Mouse (Mus musculus) heart, embryonic 16.5 days (tissue): Measurements from ENCODE around the gene Saysd1. TPM values are rescaled to one million over a fixed set of nuclear protein-coding genes. Genes with fewer than 3 reads are reported as not detected.
A peak's percentile ranks its signal among the peaks of the same experiment; 100 is the strongest.

Experiments used
- ATAC-seq: fragments of 200-750 bp; cut with Nextera tagmentation; replicated peaks from 2 replicates; pipeline ENCODE4 v1.8.0; 2017; ENCODE audit warnings: moderate number of reproducible peaks; ENCODE audit not compliant: insufficient read depth, low FRiP score; ENCODE audit errors: extremely low read depth
- H3K27ac ChIP-seq: fragments of 300-500 bp; sonication (generic); 2 replicates; pipeline ENCODE4 v1.5.1; 2014; ENCODE audit warnings: mild to moderate bottlenecking, low read length, control low read depth, moderate library complexity
- H3K27me3 ChIP-seq: fragments of 300-500 bp; sonication (generic); 2 replicates; pipeline ENCODE4 v1.6.1; 2014; ENCODE audit warnings: low read length, mixed read lengths; ENCODE audit not compliant: control insufficient read depth, insufficient read depth
- H3K36me3 ChIP-seq: fragments of 300-500 bp; sonication (generic); 2 replicates; pipeline ENCODE4 v1.6.1; 2014; ENCODE audit not compliant: control insufficient read depth, insufficient read depth
- H3K4me1 ChIP-seq: fragments of 300-500 bp; sonication (generic); 2 replicates; pipeline ENCODE4 v1.6.1; 2014; ENCODE audit warnings: low read length, mixed read lengths; ENCODE audit not compliant: control insufficient read depth, insufficient read depth
- H3K4me2 ChIP-seq: fragments of 300-500 bp; sonication (generic); 2 replicates; pipeline ENCODE4 v1.6.1; 2014; ENCODE audit warnings: low read depth, mild to moderate bottlenecking, control low read depth, low read length
- H3K4me3 ChIP-seq: fragments of 300-500 bp; sonication (generic); 2 replicates; pipeline ENCODE4 v1.5.1; 2014; ENCODE audit warnings: mild to moderate bottlenecking, control low read depth, low read length
- H3K9ac ChIP-seq: fragments of 300-500 bp; sonication (generic); 2 replicates; pipeline ENCODE4 v1.6.1; 2014; ENCODE audit warnings: low read length, control low read depth
- H3K9me3 ChIP-seq: fragments of 300-500 bp; sonication (generic); replicated peaks from 2 replicates; pipeline ENCODE4 v1.6.1; 2016; ENCODE audit warnings: low read length; ENCODE audit not compliant: control insufficient read depth
- WGBS: fragments of 180-500 bp; shearing (Covaris S2); extraction: QIAGEN DNeasy Blood & Tissue Kit; methylation state at CpG from one replicate; pipeline ENCODE4 v1.1.7; 2014; 5-methylcytosine and 5-hydroxymethylcytosine counted together
- polyA plus RNA-seq: library from polyadenylated mRNA; unstranded; fragments of >200 nt; fragmentation: Nextera tagmentation; extraction: Ambion mirVana; gene quantifications from 2 replicates; pipeline ENCODE4 v1.2.1, GENCODE M21; 2015

The Saysd1 gene
- polyA plus RNA-seq, 1 experiment from 2014 or later = 9.1 TPM

DNA sequence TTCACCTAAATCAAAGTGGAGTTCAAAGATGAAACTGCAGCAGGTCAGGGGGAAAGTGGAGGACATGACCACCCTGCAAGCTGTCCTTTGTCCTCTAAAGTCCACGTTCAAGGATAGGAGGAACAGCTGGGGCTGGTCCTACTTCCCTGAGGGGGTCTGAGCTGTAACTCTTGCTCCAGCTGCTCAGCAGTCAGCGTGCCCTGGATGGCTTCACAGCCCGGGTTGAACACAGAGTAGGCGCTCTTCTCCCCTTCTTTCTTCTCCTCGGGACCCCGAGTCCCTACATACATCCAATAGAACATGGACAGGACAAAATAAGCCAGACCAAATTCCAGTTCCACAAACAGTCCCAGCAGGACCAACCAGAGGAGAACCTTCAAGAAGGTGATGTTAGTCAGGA lies 61.2 kb downstream of the Saysd1 start:
- Histone ChIP-seq H3K4me3 (no peak overlapping the region), H3K36me3 (0 out of 2 replicates have a peak, but pooled peaks cover 7% of the 10 kb centered on the region), H3K4me1 (peaks cover 2% of the 10 kb centered on the region; the same call in 1 of the 2 replicates), H3K9me3 (no peaks in the 10 kb centered on the region), H3K4me2 (no peak overlapping the region), H3K9ac (no peak overlapping the region), H3K27me3 (no peaks in the 10 kb centered on the region), H3K27ac (no peak overlapping the region)
- WGBS = 79% methylated on average over 6 of the region's 6 CpGs
- ATAC-seq = no peak

DNA sequence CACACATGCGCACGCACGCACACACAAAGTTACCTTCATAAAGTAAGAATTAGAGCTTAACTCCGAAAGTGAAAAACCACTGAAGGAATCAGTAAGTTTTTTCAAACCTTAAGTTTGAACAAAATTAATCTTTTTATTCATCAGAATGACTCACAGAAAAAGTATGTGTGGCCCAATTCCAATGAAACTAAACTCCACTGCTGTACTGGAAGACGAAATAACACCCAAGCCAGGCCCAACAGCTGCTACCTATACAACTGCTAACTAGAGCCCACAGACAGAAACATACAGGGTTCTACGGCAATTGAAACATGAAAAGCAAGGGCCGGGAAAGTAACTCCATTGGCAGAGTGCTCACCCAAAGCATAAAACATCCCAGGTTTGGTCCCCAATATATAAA lies 62.8 kb downstream of the Saysd1 start:
- ATAC-seq = no peak
- no peak overlapping the region for H3K9ac ChIP-seq
- 0 out of 2 replicates have a peak, but pooled peaks cover 7% of the 10 kb centered on the region for H3K36me3 ChIP-seq
- no peaks in the 10 kb centered on the region for H3K4me1 ChIP-seq
- H3K9me3 ChIP-seq = no peaks in the 10 kb centered on the region
- H3K27ac ChIP-seq = no peak overlapping the region
- H3K4me3 ChIP-seq = no peak overlapping the region
- no peak overlapping the region for H3K4me2 ChIP-seq
- H3K27me3 ChIP-seq = no peaks in the 10 kb centered on the region
- whole genome bisulfite sequencing = 86% methylated on average over 7 of the region's 7 CpGs

DNA sequence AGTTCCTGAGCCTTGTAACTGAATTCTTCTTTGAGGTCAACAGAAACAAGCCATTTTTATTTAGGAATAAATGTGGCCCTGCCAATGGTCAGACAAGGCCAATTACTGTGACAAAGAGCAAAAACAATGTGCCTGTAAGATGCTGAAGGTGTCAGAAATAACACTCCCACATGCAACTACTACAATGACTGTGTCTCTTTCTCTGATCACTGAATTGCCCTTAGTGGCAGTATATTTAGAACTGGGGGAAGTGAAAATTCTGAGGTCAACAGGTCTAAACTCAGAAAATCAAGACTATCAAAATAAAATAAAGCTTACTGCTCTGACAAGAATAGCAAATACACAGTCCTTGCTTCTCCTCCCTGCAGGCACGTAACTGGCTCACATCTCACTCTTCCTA lies 63.6 kb downstream of the Saysd1 start:
- Histone ChIP-seq H3K4me2 (no peak overlapping the region), H3K9ac (no peak overlapping the region), H3K36me3 (0 out of 2 replicates have a peak, but pooled peaks cover 4% of the 10 kb centered on the region), H3K9me3 (no peaks in the 10 kb centered on the region), H3K4me1 (no peaks in the 10 kb centered on the region), H3K27ac (no peak overlapping the region), H3K4me3 (no peak overlapping the region), H3K27me3 (no peaks in the 10 kb centered on the region)
- 71% methylated on average over 1 of the region's 1 CpGs for WGBS
- ATAC-seq = no peak

DNA sequence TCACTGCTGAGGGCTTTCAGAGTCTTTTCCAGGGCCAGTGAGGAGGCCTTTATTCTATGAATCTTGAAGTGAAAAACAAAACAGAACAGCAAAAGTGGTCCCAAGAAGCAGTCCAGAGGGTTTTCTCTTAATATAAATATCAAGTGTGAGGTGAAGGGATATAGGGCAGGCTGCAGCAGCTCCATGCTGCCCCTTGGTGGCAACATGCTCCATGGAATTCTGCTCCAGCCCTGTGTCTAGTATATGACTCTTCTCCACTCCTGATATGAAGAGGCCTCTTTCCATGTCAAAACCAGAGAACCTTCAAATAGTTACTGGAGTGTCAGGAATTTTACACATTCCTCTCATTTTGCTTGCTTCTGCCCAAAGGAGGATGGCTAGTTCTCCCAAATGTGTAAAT lies 67.7 kb downstream of the Saysd1 start:
- Histone ChIP-seq H3K36me3 (no peaks in the 10 kb centered on the region), H3K27me3 (no peaks in the 10 kb centered on the region), H3K4me1 (no peaks in the 10 kb centered on the region), H3K9me3 (no peaks in the 10 kb centered on the region), H3K27ac (no peak overlapping the region), H3K4me2 (no peak overlapping the region), H3K9ac (no peak overlapping the region), H3K4me3 (no peak overlapping the region)
- ATAC-seq = no peak

DNA sequence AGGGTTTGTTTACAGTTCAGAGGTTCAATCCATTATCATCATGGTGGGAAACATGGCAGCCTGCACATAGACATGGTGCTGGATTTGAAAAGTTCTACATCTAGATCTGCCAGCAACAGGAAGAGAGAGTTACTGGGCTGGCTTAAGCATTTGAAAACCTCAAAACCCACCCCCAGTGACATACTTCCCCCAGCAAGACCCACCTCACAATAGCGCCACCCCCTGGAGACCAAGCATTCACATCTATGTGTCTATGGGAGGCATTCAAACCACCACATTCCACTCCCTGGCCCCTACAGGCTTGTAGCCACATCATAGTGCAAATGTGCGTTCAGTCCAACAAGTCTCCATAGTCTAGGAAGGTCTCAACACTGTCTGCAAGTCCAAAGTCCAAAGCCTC lies 70.0 kb downstream of the Saysd1 start:
- ATAC-seq = no peak
- Histone ChIP-seq H3K9me3 (no peaks in the 10 kb centered on the region), H3K9ac (no peak overlapping the region), H3K4me3 (no peak overlapping the region), H3K27ac (no peak overlapping the region), H3K36me3 (no peaks in the 10 kb centered on the region), H3K27me3 (no peaks in the 10 kb centered on the region), H3K4me2 (no peak overlapping the region), H3K4me1 (no peaks in the 10 kb centered on the region)
- 62% methylated on average over 2 of the region's 2 CpGs for WGBS

DNA sequence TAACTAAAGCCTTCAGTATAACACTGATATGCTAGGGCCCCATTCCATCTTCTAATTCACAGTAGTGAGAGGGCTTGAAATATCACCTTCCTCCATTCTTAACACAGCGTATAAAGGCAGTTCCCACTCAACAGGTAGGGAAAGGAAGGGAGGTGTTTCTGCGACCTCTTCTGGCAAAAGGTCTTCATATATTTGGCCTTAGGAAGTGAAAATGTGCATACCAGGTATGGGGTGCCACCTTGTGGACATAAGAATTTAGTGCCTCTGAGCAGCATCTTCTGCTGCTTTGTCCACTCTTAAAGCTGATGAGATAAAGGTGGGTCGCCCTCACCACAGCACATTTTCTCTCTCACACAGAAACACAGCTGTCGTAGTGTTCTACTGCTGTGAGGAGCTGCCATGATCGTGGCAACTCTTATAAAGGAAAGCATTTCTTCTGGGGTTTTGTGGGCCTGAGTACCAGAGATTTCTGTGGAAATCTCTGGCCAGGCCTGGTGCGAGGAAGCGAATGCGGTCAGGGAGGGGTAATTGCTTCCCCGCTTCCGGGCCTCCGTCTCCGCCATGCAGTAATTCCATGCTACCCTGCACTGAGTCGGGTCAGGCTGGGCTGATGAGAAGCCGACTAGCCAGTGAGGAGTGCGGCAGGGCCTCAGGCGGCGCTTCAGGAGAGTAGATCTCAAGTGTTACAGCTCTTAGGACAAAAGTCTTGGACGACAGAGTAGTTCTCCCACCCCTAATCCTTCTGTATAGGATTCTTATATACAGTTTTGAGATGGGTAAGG lies 70.8 kb downstream of the Saysd1 start:
- no peaks in the 10 kb centered on the region for H3K4me1 ChIP-seq
- no peaks in the 10 kb centered on the region for H3K9me3 ChIP-seq
- H3K9ac ChIP-seq = no peak overlapping the region
- 31% methylated on average over 18 of the region's 18 CpGs for WGBS
- no peak overlapping the region for H3K27ac ChIP-seq
- H3K27me3 ChIP-seq = no peaks in the 10 kb centered on the region
- H3K36me3 ChIP-seq = no peaks in the 10 kb centered on the region
- ATAC-seq = peak; percentile 37; the same call in 1 of the 2 replicates
- no peak overlapping the region for H3K4me3 ChIP-seq
- no peak overlapping the region for H3K4me2 ChIP-seq

DNA sequence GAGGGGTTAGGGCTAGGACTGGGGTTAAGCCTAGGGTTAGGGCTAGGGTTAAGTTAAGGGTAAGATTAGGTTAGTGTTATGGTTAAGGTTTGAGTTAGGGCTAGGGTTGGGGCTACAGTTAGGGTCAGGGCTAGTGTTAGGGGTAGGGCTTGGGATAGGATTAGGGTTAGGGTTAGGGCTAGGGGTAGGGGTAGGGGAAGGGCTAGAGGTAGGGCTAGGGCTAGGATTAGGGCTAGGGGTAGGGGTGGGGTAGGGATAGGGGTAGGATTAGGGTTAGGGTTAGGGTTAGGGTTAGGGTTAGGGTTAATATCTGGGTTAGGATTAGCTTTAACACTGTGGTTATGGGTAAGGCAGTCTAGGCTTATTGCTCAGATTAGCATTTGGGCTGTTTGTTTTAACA lies 73.6 kb downstream of the Saysd1 start:
- Histone ChIP-seq H3K9me3 (no peaks in the 10 kb centered on the region), H3K36me3 (no peaks in the 10 kb centered on the region), H3K4me1 (no peaks in the 10 kb centered on the region), H3K9ac (no peak overlapping the region), H3K4me3 (no peak overlapping the region), H3K27me3 (no peaks in the 10 kb centered on the region), H3K4me2 (no peak overlapping the region), H3K27ac (no peak overlapping the region)
- no peak for ATAC-seq

DNA sequence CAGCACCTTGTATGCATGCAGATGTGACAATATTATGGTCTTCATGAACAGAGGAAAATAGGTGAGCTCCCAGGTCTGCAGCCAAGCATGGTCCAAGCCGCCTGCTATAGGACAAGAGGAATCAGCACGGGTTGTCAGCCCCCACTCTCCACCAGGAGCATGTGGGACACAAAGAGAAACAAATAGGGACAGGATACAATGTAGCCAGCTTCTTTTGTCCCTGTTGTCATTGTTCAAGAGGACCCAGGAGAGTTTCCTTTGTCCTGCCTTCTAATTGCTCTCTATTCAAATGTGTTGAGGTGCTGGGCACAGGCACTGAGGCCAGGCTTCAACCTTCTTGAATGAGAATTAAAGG lies 89.9 kb downstream of the Saysd1 start:
- no peaks in the 10 kb centered on the region for H3K36me3 ChIP-seq
- H3K9ac ChIP-seq = no peak overlapping the region
- no peak overlapping the region for H3K27ac ChIP-seq
- no peak overlapping the region for H3K4me3 ChIP-seq
- 63% methylated on average over 2 of the region's 2 CpGs for WGBS
- no peaks in the 10 kb centered on the region for H3K9me3 ChIP-seq
- peaks cover 10% of the 10 kb centered on the region for H3K4me1 ChIP-seq
- no peak overlapping the region for H3K4me2 ChIP-seq
- H3K27me3 ChIP-seq = no peaks in the 10 kb centered on the region
- no peak for ATAC-seq

DNA sequence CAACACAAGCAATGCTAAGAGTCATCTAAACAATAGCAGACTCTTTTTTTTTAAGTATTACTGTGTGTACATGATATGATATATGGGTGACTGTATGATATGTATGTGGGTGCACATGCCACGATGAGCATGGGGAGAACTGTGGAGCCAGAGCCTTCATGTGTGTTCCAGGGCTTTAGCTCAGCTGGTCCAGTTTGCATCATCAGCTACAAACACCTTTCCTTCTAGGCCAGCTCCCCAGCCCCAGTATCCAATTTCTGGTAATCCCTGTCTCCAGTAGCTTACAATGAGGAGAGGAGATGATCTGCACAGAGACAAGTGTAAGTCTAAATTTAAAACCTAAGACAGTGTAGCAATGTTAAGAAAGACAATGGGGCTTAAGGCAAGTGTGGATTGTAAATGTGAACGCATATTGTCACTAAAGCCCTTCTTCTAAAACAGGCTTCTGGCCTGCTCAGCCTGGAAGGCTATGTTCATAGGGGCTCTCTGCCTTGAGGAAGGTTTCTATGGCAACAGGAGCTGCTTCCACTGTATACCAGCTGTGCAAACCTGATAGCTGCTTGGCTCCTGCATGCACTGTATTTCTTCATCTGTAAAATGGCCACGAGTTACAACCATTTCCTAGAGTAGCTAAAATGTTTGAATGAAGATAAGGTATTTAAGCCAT lies 90.4 kb downstream of the Saysd1 start:
- ATAC-seq = no peak
- Histone ChIP-seq H3K27me3 (no peaks in the 10 kb centered on the region), H3K9me3 (no peaks in the 10 kb centered on the region), H3K9ac (no peak overlapping the region), H3K36me3 (no peaks in the 10 kb centered on the region), H3K4me2 (no peak overlapping the region), H3K27ac (no peak overlapping the region), H3K4me1 (peaks cover 10% of the 10 kb centered on the region), H3K4me3 (no peak overlapping the region)
- WGBS = 61% methylated on average over 3 of the region's 3 CpGs
